Mouse (Mus musculus) brown adipose tissue, adult 24 weeks (tissue): ENCODE measurements around the gene Cep128. TPM values are rescaled to one million over a fixed set of nuclear protein-coding genes. Genes with fewer than 3 reads are reported as not detected.

ENCODE experiments used
- H3K27ac ChIP-seq: fragments of 200-500 bp; replicated peaks from 2 replicates; pipeline ENCODE4 v1.5.1; 2012; ENCODE audit warnings: low read depth, mild to moderate bottlenecking, low read length
- H3K4me1 ChIP-seq: fragments of 200-500 bp; 2 replicates; pipeline ENCODE4 v1.6.1; 2012; ENCODE audit warnings: low read length, mixed read lengths; ENCODE audit not compliant: control insufficient read depth, insufficient read depth, insufficient read length
- H3K4me3 ChIP-seq: fragments of 200-500 bp; 2 replicates; pipeline ENCODE4 v1.5.1; 2012; ENCODE audit warnings: low read depth, mild to moderate bottlenecking, low read length, moderate library complexity; ENCODE audit not compliant: insufficient read depth
- polyA plus RNA-seq: library from polyadenylated mRNA; stranded (reverse); fragments of >200 nt; gene quantifications from 2 replicates; pipeline ENCODE4 v1.2.4, GENCODE M21; 2012; ENCODE audit not compliant: missing spikeins, insufficient read depth, insufficient read length

Gene Cep128
- polyA plus RNA-seq, 1 experiment, result 2.7 TPM

- no peak overlapping the region for H3K4me3 ChIP-seq
- no peaks in the 10 kb centered on the region for H3K4me1 ChIP-seq
- no peak overlapping the region for H3K27ac ChIP-seq
These were observed 207.2 kb downstream of the Cep128 start for GRCm38 (mm10) chr12:91176808-91177526.

- Histone ChIP-seq H3K4me1 (no peaks in the 10 kb centered on the region), H3K4me3 (no peak overlapping the region), H3K27ac (no peak overlapping the region)
These were observed 212.6 kb downstream of the Cep128 start for GRCm38 (mm10) chr12:91171613-91172012.

- Histone ChIP-seq H3K4me3 (no peak overlapping the region), H3K27ac (no peak overlapping the region)
These were observed 223.0 kb downstream of the Cep128 start for GRCm38 (mm10) chr12:91161015-91161730.

GRCm38 (mm10) chr12:91158481-91158880, 225.7 kb downstream of the Cep128 start:
- no peak overlapping the region for H3K4me3 ChIP-seq
- no peak overlapping the region for H3K27ac ChIP-seq
- H3K4me1 ChIP-seq, result no peaks in the 10 kb centered on the region

More at GRCm38 (mm10) chr12:91161015-91161730, 223.0 kb downstream of the Cep128 start:
- no peaks in the 10 kb centered on the region for H3K4me1 ChIP-seq

GRCm38 (mm10) chr12:91154052-91154451, 230.2 kb downstream of the Cep128 start:
- H3K4me3 ChIP-seq, result no peak overlapping the region
- no peak overlapping the region for H3K27ac ChIP-seq
- no peaks in the 10 kb centered on the region for H3K4me1 ChIP-seq

GRCm38 (mm10) chr12:91149152-91149551, 235.1 kb downstream of the Cep128 start:
- no peak overlapping the region for H3K27ac ChIP-seq
- H3K4me1 ChIP-seq, result no peaks in the 10 kb centered on the region
- H3K4me3 ChIP-seq, result no peak overlapping the region

GRCm38 (mm10) chr12:91134740-91135517, 249.3 kb downstream of the Cep128 start:
- no peaks in the 10 kb centered on the region for H3K4me1 ChIP-seq
- no peak overlapping the region for H3K27ac ChIP-seq
- H3K4me3 ChIP-seq, result no peak overlapping the region

GRCm38 (mm10) chr12:91115054-91115453, 269.2 kb downstream of the Cep128 start:
- no peak overlapping the region for H3K27ac ChIP-seq
- 0 out of 2 replicates have a peak, but pooled peaks cover 3% of the 10 kb centered on the region for H3K4me1 ChIP-seq
- no peak overlapping the region for H3K4me3 ChIP-seq

- Histone ChIP-seq H3K4me3 (no peak overlapping the region), H3K4me1 (no peaks in the 10 kb centered on the region), H3K27ac (no peak overlapping the region)
These were observed 280.9 kb downstream of the Cep128 start for GRCm38 (mm10) chr12:91103316-91103715.

- H3K4me1 ChIP-seq, result no peaks in the 10 kb centered on the region
- H3K27ac ChIP-seq, result no peak overlapping the region
- H3K4me3 ChIP-seq, result no peak overlapping the region
These were observed 286.3 kb downstream of the Cep128 start for GRCm38 (mm10) chr12:91097869-91098268.

- Histone ChIP-seq H3K27ac (no peak overlapping the region), H3K4me3 (no peak overlapping the region), H3K4me1 (peaks cover 2% of the 10 kb centered on the region; the same call in 1 of the 2 replicates)
These were observed 288.0 kb downstream of the Cep128 start for GRCm38 (mm10) chr12:91096197-91096596.

- Histone ChIP-seq H3K4me1 (peaks cover 2% of the 10 kb centered on the region; the same call in 1 of the 2 replicates), H3K4me3 (no peak overlapping the region), H3K27ac (no peak overlapping the region)
These were observed 295.9 kb downstream of the Cep128 start for GRCm38 (mm10) chr12:91088271-91088670.

GRCm38 (mm10) chr12:91085967-91086366, 298.2 kb downstream of the Cep128 start:
- no peak overlapping the region for H3K4me3 ChIP-seq
- H3K27ac ChIP-seq, result 0 out of 2 replicates have a peak overlapping the region, but pooled peaks have one; percentile 10
- H3K4me1 ChIP-seq, result no peaks in the 10 kb centered on the region

- Histone ChIP-seq H3K4me1 (no peaks in the 10 kb centered on the region), H3K4me3 (no peak overlapping the region), H3K27ac (no peak overlapping the region)
These were observed 308.6 kb downstream of the Cep128 start for GRCm38 (mm10) chr12:91075600-91075999.

- Histone ChIP-seq H3K4me3 (no peak overlapping the region), H3K4me1 (no peaks in the 10 kb centered on the region), H3K27ac (no peak overlapping the region)
These were observed 313.6 kb downstream of the Cep128 start for GRCm38 (mm10) chr12:91070551-91071045.
